Mouse (Mus musculus) thymus, adult 2 months (tissue): ENCODE measurements around the gene Map3k4.

Experiments used
- CTCF ChIP-seq: fragments of 200-500 bp; IDR thresholded peaks from 2 replicates; pipeline ENCODE4 v1.5.1; 2012; ENCODE audit warnings: mild to moderate bottlenecking, control low read depth, low read length, moderate library complexity, borderline replicate concordance; ENCODE audit not compliant: control insufficient read depth, poor library complexity, insufficient read depth; ENCODE audit errors: extremely low read depth
- POLR2A ChIP-seq: fragments of 200-500 bp; IDR thresholded peaks from 2 replicates; pipeline ENCODE4 v1.6.1; 2012; ENCODE audit warnings: mild to moderate bottlenecking, low read length, control low read depth, moderate library complexity; ENCODE audit not compliant: control insufficient read depth, poor library complexity, insufficient read depth; ENCODE audit errors: extremely low read depth

DNA sequence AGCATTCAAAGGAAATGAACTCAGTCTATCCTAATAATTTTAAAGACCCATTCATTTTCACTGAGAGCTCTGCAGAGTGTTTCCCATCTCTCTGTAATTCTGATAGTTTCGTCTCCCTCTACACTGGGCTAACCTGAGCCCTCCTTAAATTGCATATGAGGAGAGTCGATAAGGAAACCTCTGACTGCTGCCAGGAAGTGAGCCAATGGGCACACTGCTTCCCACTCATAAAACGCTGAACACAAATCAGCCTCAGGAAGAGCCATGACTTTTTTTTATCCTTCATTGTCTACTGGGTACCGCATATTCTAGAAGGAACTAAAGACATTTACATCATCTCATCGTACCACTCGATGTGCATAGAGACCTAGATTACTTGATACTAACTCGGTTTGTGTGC is 1.2 kb upstream of the Map3k4 start:
- no peak for TF ChIP-seq POLR2A
- no peak for TF ChIP-seq CTCF
